Mouse (Mus musculus) bone marrow, adult 2 months (tissue): ENCODE results near the gene Armc3. TPM values are rescaled to one million over a fixed set of nuclear protein-coding genes. Genes with fewer than 3 reads are reported as not detected.

Experiments
- H3K27ac ChIP-seq: fragments of 200-500 bp; 2 replicates; pipeline ENCODE4 v1.5.1; 2012; ENCODE audit warnings: low read depth, mild to moderate bottlenecking, control low read depth, inconsistent platforms, low read length; ENCODE audit not compliant: control insufficient read depth, poor library complexity, insufficient read depth
- H3K4me1 ChIP-seq: fragments of 200-500 bp; 2 replicates; pipeline ENCODE4 v1.6.1; 2011; ENCODE audit warnings: low read length; ENCODE audit not compliant: control insufficient read depth, insufficient read depth
- H3K4me3 ChIP-seq: fragments of 200-500 bp; replicated peaks from 2 replicates; pipeline ENCODE3; 2011; ENCODE audit warnings: mild to moderate bottlenecking, low read depth, low read length, control low read depth; ENCODE audit not compliant: control insufficient read depth
- CTCF ChIP-seq: fragments of 200-500 bp; IDR thresholded peaks from 2 replicates; pipeline ENCODE4 v1.5.1; 2011; ENCODE audit warnings: low read length, control low read depth; ENCODE audit not compliant: control insufficient read depth, insufficient read depth
- POLR2A ChIP-seq: fragments of 200-500 bp; IDR thresholded peaks from 2 replicates; pipeline ENCODE4 v1.6.1; 2011; ENCODE audit warnings: low read depth, mild to moderate bottlenecking, control low read depth, low read length, borderline replicate concordance; ENCODE audit not compliant: control insufficient read depth
- WGBS: fragments of 180-500 bp; shearing (Covaris S2); methylation state at CpG from one replicate; pipeline ENCODE4 v1.1.7; 2018; 5-methylcytosine and 5-hydroxymethylcytosine counted together
- polyA plus RNA-seq: library from polyadenylated mRNA; stranded (reverse); fragments of >200 nt; gene quantifications from 2 replicates; pipeline ENCODE4 v1.2.4, GENCODE M21; 2011; ENCODE audit warnings: low replicate concordance; ENCODE audit not compliant: missing spikeins, insufficient read depth, insufficient read length

The Armc3 gene
- polyA plus RNA-seq, 1 experiment: 0.72 TPM

- WGBS: 82% methylated on average over 6 of the region's 6 CpGs
- Histone ChIP-seq H3K4me1 (no peaks in the 10 kb centered on the region), H3K27ac (no peak overlapping the region), H3K4me3 (no peak overlapping the region)
- TF ChIP-seq CTCF: no peak
- TF ChIP-seq POLR2A: no peak
Measured at GRCm38 (mm10) chr2:19260399-19260798, 61.3 kb downstream of the Armc3 start.

DNA sequence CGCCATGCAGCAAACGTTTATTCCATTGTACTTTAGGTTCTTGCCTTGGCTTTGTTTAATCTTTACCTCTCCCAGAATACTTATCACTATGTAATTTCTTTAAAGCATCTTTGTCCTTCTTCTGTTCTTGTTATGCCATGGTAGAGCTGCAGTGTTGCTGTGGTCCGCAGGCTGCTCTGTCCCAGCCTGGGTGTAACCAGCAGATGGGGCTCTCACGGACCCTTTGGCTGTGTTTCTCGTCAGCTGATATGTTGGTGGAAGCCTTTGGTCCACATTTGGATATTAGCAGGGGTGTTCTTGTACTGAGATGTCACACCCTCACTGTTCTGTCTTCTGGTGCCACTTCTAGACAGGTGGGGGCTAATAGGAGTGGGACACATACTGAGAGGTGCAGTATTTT lies 64.3 kb downstream of the Armc3 start:
- no peak overlapping the region for H3K4me3 ChIP-seq
- 51% methylated on average over 5 of the region's 5 CpGs for WGBS
- TF ChIP-seq CTCF (peak; percentile 27; the same call in 1 of the 2 replicates), POLR2A (no peak)
- H3K4me1 ChIP-seq: no peaks in the 10 kb centered on the region
- H3K27ac ChIP-seq: no peak overlapping the region

GRCm38 (mm10) chr2:19265834-19266233 lies 66.7 kb downstream of the Armc3 start:
- no peak overlapping the region for H3K4me3 ChIP-seq
- no peak overlapping the region for H3K27ac ChIP-seq
- H3K4me1 ChIP-seq: no peaks in the 10 kb centered on the region; the same call in 1 of the 2 replicates
- 70% methylated on average over 2 of the region's 2 CpGs for WGBS
- TF ChIP-seq POLR2A (no peak), CTCF (no peak)

- no peak for TF ChIP-seq POLR2A
- no peak for TF ChIP-seq CTCF
- WGBS: 76% methylated on average over 2 of the region's 2 CpGs
- Histone ChIP-seq H3K4me3 (no peak overlapping the region), H3K27ac (no peak overlapping the region), H3K4me1 (no peaks in the 10 kb centered on the region; the same call in 1 of the 2 replicates)
Measured at GRCm38 (mm10) chr2:19267396-19267795, 68.3 kb downstream of the Armc3 start.

- Histone ChIP-seq H3K4me3 (no peak overlapping the region), H3K4me1 (no peaks in the 10 kb centered on the region; the same call in 1 of the 2 replicates), H3K27ac (no peak overlapping the region)
- TF ChIP-seq CTCF: peak; percentile 26; the same call in 1 of the 2 replicates
- TF ChIP-seq POLR2A: no peak
- WGBS: 65% methylated on average over 5 of the region's 5 CpGs
Measured at GRCm38 (mm10) chr2:19269955-19270354, 70.9 kb downstream of the Armc3 start.

- Histone ChIP-seq H3K4me1 (no peaks in the 10 kb centered on the region; the same call in 1 of the 2 replicates), H3K27ac (no peak overlapping the region), H3K4me3 (no peak overlapping the region)
- WGBS: 79% methylated on average over 9 of the region's 9 CpGs
- TF ChIP-seq POLR2A: no peak
- TF ChIP-seq CTCF: no peak
Measured at GRCm38 (mm10) chr2:19270709-19271120, 71.6 kb downstream of the Armc3 start.

DNA sequence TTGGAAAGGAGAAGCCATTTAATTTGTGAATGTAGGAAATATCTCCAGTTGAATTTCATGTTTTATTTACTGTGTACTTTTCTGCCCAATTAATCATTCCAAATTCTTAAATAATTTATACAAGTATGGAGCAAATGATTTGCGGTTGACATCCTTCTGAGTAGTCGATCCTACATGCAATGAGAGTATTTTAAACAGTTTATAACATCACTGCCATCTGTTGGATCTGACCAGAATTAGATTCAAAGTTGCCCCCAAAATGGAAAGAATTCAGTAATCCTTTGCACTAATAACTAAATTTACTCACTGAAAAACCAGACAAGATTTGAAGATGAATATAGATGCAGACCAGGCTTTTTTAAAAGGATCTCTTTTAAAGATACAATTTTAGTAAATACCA lies 75.5 kb downstream of the Armc3 start:
- Histone ChIP-seq H3K27ac (no peak overlapping the region), H3K4me1 (no peaks in the 10 kb centered on the region; the same call in 1 of the 2 replicates), H3K4me3 (no peak overlapping the region)
- TF ChIP-seq POLR2A (no peak), CTCF (no peak)
- 37% methylated on average over 2 of the region's 2 CpGs for WGBS

DNA sequence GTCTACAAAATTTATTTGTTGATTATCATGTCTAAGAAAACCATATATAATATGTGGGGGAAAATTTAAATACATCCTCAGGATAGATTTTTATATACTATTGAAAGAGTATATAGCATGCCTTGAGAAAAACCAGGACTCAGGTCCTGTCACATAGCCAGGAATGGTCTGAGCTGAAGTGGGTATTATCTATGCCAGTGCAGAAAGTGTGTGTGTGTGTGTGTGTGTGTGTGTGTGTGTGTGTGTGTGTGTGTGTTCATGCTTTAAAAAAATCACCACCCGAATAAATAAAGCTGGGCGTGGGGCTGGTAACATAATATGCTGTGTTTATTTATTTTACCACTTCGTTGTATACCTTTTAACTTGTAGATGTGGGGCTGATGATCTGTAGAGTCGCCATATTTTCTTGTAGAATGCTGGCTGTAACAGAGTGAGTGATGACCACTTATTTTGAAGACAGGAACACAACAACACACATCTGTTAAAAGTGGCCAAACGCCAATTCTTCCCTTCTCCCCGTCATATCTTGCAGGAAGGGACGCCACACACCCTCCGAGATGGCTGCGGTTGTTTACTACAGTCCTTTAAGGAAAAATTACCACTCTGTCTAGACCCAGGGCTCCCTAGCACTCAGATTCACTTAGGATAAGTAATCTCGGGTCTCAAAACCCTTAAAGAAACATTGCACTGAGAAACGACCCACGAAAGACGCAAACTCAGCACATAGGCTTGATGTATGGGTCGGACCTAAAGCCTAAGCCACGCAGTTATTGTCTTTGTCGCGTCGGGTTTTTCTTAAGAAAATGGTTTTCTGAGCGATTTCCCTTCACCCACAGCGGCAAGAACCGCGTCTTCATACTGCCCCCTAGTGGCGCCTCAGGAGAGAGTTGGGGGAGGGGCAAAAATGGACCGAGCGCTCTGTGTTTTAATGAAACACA lies 76.8 kb downstream of the Armc3 start:
- peak overlapping the region; percentile 58 for H3K4me3 ChIP-seq
- 3% methylated on average over 25 of the region's 25 CpGs for WGBS
- H3K4me1 ChIP-seq: no peaks in the 10 kb centered on the region; the same call in 1 of the 2 replicates
- H3K27ac ChIP-seq: no peak overlapping the region
- TF ChIP-seq CTCF: peak; percentile 82
- TF ChIP-seq POLR2A: no peak

DNA sequence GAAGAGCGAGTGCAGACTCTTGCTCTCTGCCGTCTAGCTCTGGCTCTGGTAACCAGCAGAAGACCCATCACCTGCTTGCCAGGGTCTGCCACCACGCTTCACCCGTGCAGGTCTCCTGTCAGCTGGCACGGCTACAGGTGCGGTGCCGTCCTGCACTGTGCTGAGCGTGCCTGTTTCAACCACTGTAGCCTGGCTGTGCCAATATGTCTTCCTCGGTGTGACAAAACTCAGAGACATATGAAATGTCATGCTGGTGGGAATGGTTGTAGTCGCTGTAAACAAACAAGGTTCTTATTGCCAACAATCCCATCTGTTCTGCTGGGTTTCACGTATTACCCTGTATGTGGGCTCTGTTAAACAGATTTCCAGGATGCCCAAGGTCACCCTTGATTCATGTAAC lies 81.2 kb downstream of the Armc3 start:
- 79% methylated on average over 11 of the region's 11 CpGs for WGBS
- H3K4me3 ChIP-seq: no peak overlapping the region
- H3K4me1 ChIP-seq: no peaks in the 10 kb centered on the region; the same call in 1 of the 2 replicates
- no peak overlapping the region for H3K27ac ChIP-seq
- no peak for TF ChIP-seq CTCF
- no peak for TF ChIP-seq POLR2A
